Mouse (Mus musculus) limb, embryonic 12.5 days (tissue): ENCODE results near the gene Supt6. TPM values are rescaled to one million over a fixed set of nuclear protein-coding genes. Genes with fewer than 3 reads are reported as not detected.
"Not testable (repeated sequence)": the region's sequence is repeated elsewhere in the genome, so short reads cannot be mapped to it uniquely, and the experiment has no call there.

Experiments
- ATAC-seq: fragments of 200-750 bp; cut with Nextera tagmentation; 2 replicates; pipeline ENCODE4 v1.8.0; 2017; ENCODE audit warnings: low read depth, moderate TSS enrichment; ENCODE audit not compliant: insufficient number of reproducible peaks, insufficient read depth, low FRiP score, low TSS enrichment
- H3K27ac ChIP-seq: fragments of 300-500 bp; sonication (generic); 2 replicates; pipeline ENCODE4 v1.5.1; 2016; ENCODE audit warnings: mild to moderate bottlenecking, moderate library complexity
- H3K27me3 ChIP-seq: fragments of 300-500 bp; sonication (generic); 2 replicates; pipeline ENCODE4 v1.6.1; 2016; ENCODE audit warnings: mild to moderate bottlenecking, moderate library complexity
- H3K36me3 ChIP-seq: fragments of 300-500 bp; sonication (generic); 2 replicates; pipeline ENCODE4 v1.6.1; 2016; ENCODE audit warnings: mild to moderate bottlenecking, moderate library complexity
- H3K4me1 ChIP-seq: fragments of 300-500 bp; sonication (generic); replicated peaks from 2 replicates; pipeline ENCODE4 v1.6.1; 2016
- H3K4me2 ChIP-seq: fragments of 300-500 bp; sonication (generic); 2 replicates; pipeline ENCODE4 v1.6.1; 2016; ENCODE audit warnings: mild to moderate bottlenecking, moderate library complexity
- H3K4me3 ChIP-seq: fragments of 300-500 bp; sonication (generic); replicated peaks from 2 replicates; pipeline ENCODE4 v1.5.1; 2016; ENCODE audit warnings: mild to moderate bottlenecking
- H3K9ac ChIP-seq: fragments of 300-500 bp; sonication (generic); replicated peaks from 2 replicates; pipeline ENCODE4 v1.6.1; 2016; ENCODE audit warnings: mild to moderate bottlenecking, moderate library complexity
- H3K9me3 ChIP-seq: fragments of 300-500 bp; sonication (generic); 2 replicates; pipeline ENCODE4 v1.6.1; 2016; ENCODE audit warnings: mild to moderate bottlenecking, moderate library complexity
- WGBS: fragments of 180-500 bp; shearing (Covaris S2); methylation state at CpG from one replicate; pipeline ENCODE4 v1.1.7; 2016; 5-methylcytosine and 5-hydroxymethylcytosine counted together
- polyA plus RNA-seq: library from polyadenylated mRNA; unstranded; fragments of >200 nt; fragmentation: Nextera tagmentation; extraction: Ambion mirVana; gene quantifications from 2 replicates; pipeline ENCODE4 v1.2.1, GENCODE M21; 2016

Gene Supt6
- 36.8 and 42.2 TPM in 2 replicates for polyA plus RNA-seq

DNA sequence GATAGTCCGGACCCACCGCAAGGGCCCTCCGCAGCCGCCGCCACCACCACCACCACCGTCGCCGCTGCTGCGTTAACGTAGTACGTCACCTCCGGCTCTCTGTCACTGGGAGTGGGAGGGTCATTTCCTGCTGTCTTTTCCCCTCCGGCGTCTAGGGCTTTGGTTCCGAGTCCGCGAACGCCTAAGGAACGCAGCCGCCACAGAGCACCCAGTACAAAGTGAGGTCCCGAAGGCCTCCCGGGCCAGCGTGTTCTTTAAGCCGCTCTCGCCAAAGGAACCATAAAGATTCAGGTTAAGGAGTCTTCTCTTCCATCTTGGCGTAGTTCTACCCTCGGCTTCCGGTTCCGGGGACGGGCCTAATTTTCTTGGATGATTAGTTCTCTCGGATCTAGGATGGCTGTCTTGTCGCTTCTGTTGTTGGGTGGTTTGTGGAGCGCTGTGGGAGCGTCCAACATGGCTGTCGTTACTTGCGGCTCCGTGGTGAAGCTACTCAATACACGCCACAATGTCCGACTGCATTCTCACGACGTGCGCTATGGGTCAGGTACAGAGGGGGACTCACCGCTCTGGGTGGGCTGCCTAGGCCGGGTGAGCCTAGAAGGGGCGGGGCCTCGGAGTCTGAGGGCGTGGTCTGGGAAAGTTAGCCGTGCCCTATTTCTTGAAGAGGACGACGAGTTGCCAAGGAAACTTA lies at the start of gene Supt6, which contains the start of gene Sdf2:
Gene Supt6 (minus strand): TSS at position 361 of the 691 bp plus-strand sequence.
Gene Sdf2 (plus strand): TSS at position 120 of the 691 bp plus-strand sequence.
- ATAC-seq = peak; percentile 90
- Histone ChIP-seq H3K4me1 (peaks cover 33% of the 10 kb centered on the region), H3K4me3 (peak within 1 kb of the TSS; percentile 92), H3K36me3 (peaks cover 11% of the 10 kb centered on the region), H3K27me3 (no peaks in the 10 kb centered on the region), H3K4me2 (peak within 1 kb of the TSS; percentile 73), H3K27ac (peak within 1 kb of the TSS; percentile 87), H3K9me3 (no peaks in the 10 kb centered on the region), H3K9ac (peak within 1 kb of the TSS; percentile 90)
- under 1% methylated on average over 50 of the region's 50 CpGs for WGBS

DNA sequence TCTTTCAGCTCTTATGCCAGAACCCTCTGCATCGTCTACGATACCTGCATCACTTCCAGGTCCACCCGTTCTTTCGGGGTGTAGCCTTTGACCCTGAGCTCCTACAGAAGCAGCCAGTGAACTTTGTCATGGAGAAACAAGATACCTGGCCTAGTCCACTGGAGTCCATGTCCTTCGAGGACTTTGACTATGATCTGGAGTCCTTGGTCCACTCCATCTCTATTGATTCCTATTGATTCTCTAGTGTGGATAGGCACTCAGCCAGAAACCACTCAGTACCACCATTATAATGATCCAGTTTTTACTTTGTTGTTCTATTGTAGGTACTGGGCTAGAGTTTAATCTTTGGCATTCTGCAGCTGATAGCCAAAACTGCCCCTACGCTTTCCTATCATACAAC lies 48.8 kb upstream of the Supt6 start:
- H3K9ac ChIP-seq = no peak overlapping the region
- ATAC-seq = no peak
- no peak overlapping the region for H3K27ac ChIP-seq
- H3K4me2 ChIP-seq = no peak overlapping the region
- no peaks in the 10 kb centered on the region for H3K4me1 ChIP-seq
- no peaks in the 10 kb centered on the region for H3K27me3 ChIP-seq
- WGBS = 91% methylated on average over 6 of the region's 6 CpGs
- H3K9me3 ChIP-seq = no peaks in the 10 kb centered on the region
- no peak overlapping the region for H3K4me3 ChIP-seq
- H3K36me3 ChIP-seq = peaks cover 40% of the 10 kb centered on the region

DNA sequence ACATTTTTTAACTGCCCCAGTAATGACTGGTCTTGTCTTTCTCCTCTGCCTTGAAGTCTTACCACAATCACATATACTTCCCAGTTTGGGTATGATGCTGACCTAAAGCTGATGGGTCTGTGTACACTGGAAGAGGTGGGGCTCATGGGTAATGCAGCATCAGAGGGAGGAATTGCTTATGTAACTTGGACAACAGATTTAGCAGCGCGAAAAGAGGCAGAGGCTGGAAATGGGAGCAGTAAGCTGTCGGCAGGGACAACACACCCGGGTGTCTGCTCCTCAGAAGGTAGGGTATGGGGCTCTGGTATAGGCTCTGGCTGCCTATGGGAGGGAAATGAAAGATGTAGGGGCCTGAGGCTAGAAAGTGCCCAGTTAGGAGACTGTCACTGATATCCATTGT lies 44.9 kb upstream of the Supt6 start, which contains the start of gene BC030499:
Gene BC030499 (plus strand): TSS at position 188 of the 400 bp plus-strand sequence.
- H3K9me3 ChIP-seq = no peaks in the 10 kb centered on the region
- no peak within 1 kb of the TSS for H3K27ac ChIP-seq
- no peaks in the 10 kb centered on the region for H3K27me3 ChIP-seq
- no peak within 1 kb of the TSS for H3K9ac ChIP-seq
- no peak for ATAC-seq
- peaks cover 78% of the 10 kb centered on the region for H3K36me3 ChIP-seq
- H3K4me2 ChIP-seq = no peak within 1 kb of the TSS
- H3K4me1 ChIP-seq = no peaks in the 10 kb centered on the region
- WGBS = 86% methylated on average over 4 of the region's 4 CpGs
- H3K4me3 ChIP-seq = no peak within 1 kb of the TSS

DNA sequence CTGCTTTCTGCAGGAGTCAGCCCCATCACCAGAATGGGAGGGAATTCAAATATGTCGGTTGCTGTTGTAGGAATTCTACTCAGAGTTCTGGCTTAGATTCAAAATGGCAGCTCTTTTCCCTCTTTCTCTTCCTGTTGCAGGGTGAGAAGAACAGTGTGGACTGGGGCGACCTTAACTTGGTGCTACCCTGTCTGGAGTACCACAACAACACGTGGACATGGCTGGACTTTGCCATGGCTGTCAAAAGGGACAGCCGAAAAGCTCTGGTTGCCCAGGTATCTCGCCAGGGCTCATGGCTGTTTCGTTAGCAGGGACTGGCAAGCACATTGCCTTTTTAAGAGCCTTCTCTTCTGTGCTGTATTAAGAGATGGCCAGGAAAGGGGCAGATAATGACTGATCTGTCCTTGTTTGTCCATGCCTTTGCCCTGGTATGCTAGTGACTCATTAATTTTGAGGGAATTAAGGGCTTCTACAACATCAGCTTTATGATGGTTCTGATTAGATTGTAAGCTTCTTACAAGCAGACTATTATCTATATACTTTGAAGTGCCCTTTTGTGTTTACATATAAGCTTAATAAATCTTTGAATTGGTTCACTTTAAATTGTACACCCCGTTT lies 43.5 kb upstream of the Supt6 start:
- 92% methylated on average over 7 of the region's 7 CpGs for WGBS
- Histone ChIP-seq H3K27ac (no peak overlapping the region), H3K36me3 (peaks cover 92% of the 10 kb centered on the region), H3K4me2 (no peak overlapping the region), H3K9me3 (no peaks in the 10 kb centered on the region), H3K27me3 (no peaks in the 10 kb centered on the region), H3K9ac (no peak overlapping the region), H3K4me3 (no peak overlapping the region), H3K4me1 (no peaks in the 10 kb centered on the region)
- no peak for ATAC-seq

DNA sequence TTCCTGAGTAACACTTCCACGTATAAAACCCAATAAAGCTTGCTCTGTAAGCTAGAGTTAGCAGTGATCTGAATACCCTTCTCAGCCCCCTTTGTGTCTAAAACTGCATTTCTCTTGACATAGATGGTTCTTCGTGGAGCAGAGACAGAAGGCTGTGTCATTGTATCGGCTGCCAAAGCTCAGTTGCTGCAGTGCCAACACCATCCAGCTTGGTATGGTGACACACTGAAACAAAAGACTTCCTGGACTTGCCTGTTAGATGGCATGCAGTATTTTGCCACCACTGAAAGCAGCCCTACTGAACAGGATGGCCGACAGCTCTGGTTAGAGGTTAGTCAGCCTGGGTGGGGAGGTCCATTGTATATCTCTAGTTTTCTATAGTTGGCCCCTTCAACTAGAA lies 33.8 kb upstream of the Supt6 start:
- ATAC-seq = no peak
- H3K9ac ChIP-seq = no peak overlapping the region
- H3K4me2 ChIP-seq = no peak overlapping the region
- peaks cover 100% of the 10 kb centered on the region for H3K36me3 ChIP-seq
- 95% methylated on average over 4 of the region's 4 CpGs for WGBS
- no peaks in the 10 kb centered on the region for H3K9me3 ChIP-seq
- H3K27me3 ChIP-seq = no peaks in the 10 kb centered on the region
- no peaks in the 10 kb centered on the region for H3K4me1 ChIP-seq
- H3K27ac ChIP-seq = no peak overlapping the region
- no peak overlapping the region for H3K4me3 ChIP-seq

DNA sequence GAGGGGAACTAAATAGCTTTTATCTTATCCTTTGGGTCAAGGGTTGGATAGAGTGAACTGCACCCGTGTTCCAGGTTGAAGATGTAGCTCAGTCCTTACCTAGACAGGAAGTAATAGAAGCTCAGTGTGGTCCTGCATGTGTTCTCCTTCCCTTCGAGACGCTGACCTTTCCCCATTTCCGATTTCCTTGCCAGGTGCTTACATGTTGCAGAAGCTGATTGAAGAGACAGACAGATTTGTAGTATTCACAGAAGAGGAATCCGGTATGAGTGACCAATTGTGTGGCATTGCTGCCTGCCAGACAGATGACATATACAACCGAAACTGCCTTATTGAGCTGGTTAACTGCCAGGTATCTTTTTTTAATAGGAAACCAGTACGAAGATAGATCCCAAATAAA lies 33.1 kb upstream of the Supt6 start:
- no peaks in the 10 kb centered on the region for H3K9me3 ChIP-seq
- no peak for ATAC-seq
- H3K4me2 ChIP-seq = no peak overlapping the region
- no peak overlapping the region for H3K9ac ChIP-seq
- H3K27ac ChIP-seq = no peak overlapping the region
- no peaks in the 10 kb centered on the region for H3K27me3 ChIP-seq
- no peak overlapping the region for H3K4me3 ChIP-seq
- WGBS = 85% methylated on average over 7 of the region's 7 CpGs
- H3K4me1 ChIP-seq = no peaks in the 10 kb centered on the region
- H3K36me3 ChIP-seq = peaks cover 100% of the 10 kb centered on the region

DNA sequence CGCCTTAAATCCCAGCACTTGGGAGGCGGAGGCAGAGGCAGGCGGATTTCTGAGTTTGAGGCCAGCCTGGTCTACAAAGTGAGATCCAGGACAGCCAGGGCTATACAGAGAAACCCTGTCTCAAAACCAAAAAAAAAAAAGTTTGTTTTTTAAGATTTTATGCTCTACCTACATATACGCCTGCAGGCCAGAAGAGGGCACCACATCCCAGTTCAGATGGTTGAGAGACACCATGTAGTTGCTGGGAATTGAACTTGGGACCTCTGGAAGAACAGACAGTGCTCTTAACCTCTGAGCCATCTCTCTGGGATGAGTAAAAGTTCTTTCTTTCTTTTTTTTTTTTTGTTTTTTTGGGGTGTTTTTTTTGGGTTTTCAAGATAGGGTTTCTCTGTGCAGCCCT lies 30.4 kb upstream of the Supt6 start:
- H3K4me2 ChIP-seq, H3K4me1 ChIP-seq, H3K27me3 ChIP-seq, ATAC-seq, H3K27ac ChIP-seq, H3K4me3 ChIP-seq, H3K9ac ChIP-seq, H3K9me3 ChIP-seq: not testable (repeated sequence)
- WGBS = 94% methylated on average over 4 of the region's 4 CpGs
- H3K36me3 ChIP-seq = peaks cover 100% of the 10 kb centered on the region

DNA sequence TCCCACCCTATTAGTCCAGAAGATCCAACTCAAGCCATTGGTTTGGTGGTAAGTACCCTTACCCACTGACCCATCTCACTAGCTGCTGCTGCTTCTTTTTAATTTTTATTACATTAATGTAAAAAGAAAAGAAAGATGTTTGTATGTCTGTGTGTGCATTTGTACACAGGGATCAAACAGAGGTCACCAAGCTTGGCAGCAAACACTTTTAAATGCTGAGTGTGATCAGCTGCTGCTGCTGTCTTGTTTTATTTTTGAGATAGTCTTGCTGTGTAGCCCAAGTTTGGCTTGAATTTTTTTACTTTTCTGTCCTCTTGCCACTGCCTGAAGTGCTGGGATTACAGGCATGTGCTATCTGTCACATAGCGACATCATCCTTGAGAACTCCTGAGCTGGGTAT lies 29.8 kb upstream of the Supt6 start:
- no peak overlapping the region for H3K9ac ChIP-seq
- H3K4me1 ChIP-seq = no peaks in the 10 kb centered on the region
- no peak overlapping the region for H3K4me3 ChIP-seq
- peaks cover 100% of the 10 kb centered on the region for H3K36me3 ChIP-seq
- 100% methylated on average over 1 of the region's 1 CpGs for WGBS
- no peaks in the 10 kb centered on the region for H3K27me3 ChIP-seq
- no peak for ATAC-seq
- H3K4me2 ChIP-seq = no peak overlapping the region
- no peak overlapping the region for H3K27ac ChIP-seq
- H3K9me3 ChIP-seq = no peaks in the 10 kb centered on the region

DNA sequence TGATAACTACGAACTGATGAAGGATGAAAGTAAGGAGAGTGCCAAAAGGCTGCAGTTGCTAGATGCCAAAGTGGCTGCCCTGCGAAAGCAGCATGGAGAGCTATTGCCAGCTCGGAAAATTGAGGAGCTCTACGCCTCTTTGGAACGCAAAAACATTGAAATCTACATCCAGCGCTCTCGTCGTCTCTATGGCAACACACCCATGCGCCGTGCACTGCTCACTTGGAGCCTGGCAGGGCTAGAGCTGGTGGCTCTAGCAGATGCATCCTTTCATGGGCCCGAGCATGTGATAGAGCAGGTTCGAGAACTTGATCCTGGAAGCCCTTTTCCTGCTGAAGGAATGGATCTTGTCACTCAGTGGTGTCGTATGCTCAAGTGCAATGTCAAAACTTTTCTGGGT lies 26.2 kb upstream of the Supt6 start:
- Histone ChIP-seq H3K27me3 (no peaks in the 10 kb centered on the region), H3K4me2 (no peak overlapping the region)
- WGBS = 92% methylated on average over 13 of the region's 13 CpGs

DNA sequence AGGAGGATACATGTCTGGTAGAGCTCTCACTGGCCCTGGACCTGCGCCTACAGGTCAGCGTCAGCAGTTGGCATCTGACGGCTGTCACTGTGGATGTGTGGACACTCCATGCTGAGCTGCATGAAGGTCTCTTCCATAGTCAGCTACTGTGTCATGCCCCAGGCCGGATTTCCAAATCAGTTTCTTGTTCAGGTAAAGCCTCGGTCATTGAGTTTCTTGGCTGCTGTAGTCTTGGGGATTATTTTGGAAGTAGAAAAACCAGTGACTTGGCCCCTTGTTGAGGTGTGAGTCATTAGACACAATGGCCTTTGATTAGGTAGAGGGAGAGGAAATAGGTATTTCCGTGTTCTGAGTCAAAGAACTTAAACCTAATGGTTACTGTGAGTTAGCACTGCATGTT lies 19.8 kb upstream of the Supt6 start:
- H3K4me1 ChIP-seq = peaks cover 9% of the 10 kb centered on the region
- H3K9ac ChIP-seq = no peak overlapping the region
- no peaks in the 10 kb centered on the region for H3K27me3 ChIP-seq
- no peaks in the 10 kb centered on the region for H3K9me3 ChIP-seq
- H3K4me3 ChIP-seq = no peak overlapping the region
- no peak for ATAC-seq
- peaks cover 71% of the 10 kb centered on the region for H3K36me3 ChIP-seq
- H3K27ac ChIP-seq = no peak overlapping the region
- H3K4me2 ChIP-seq = no peak overlapping the region
- 93% methylated on average over 6 of the region's 6 CpGs for WGBS

More for the DNA sequence above, 26.2 kb upstream of the Supt6 start:
- H3K36me3 ChIP-seq = peaks cover 98% of the 10 kb centered on the region
- H3K4me3 ChIP-seq = no peak overlapping the region
- no peak overlapping the region for H3K27ac ChIP-seq
- ATAC-seq = no peak
- no peak overlapping the region for H3K9ac ChIP-seq
- no peaks in the 10 kb centered on the region for H3K4me1 ChIP-seq
- no peaks in the 10 kb centered on the region for H3K9me3 ChIP-seq

DNA sequence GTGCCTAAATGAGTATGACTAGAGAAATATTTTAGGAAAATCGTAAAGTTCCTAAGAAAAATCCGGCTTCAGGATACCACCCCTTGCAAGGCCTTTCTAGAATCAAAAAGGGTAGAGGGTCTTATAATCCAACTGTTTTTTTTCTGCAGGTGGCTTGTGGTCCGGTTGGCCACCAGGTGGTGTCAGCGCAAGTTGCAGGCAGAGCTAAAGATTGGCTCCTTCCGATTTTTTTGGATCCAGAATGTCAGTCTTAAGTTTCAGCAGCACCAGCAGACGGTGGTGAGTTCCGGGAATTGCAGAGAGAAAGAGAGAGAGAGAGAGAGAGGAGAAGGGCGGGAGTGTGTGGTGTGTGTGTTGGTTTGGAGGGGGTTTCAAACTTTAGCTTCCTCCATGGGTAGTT lies 16.8 kb upstream of the Supt6 start:
- 3% methylated on average over 8 of the region's 8 CpGs for WGBS
- H3K36me3 ChIP-seq = peaks cover 43% of the 10 kb centered on the region
- 0 out of 2 replicates have a peak overlapping the region, but pooled peaks have one; percentile 8 for H3K9ac ChIP-seq

More for the DNA sequence above, 16.8 kb upstream of the Supt6 start:
- no peaks in the 10 kb centered on the region for H3K9me3 ChIP-seq
- H3K4me1 ChIP-seq = peaks cover 9% of the 10 kb centered on the region
- H3K27me3 ChIP-seq = peaks cover 10% of the 10 kb centered on the region; the same call in 1 of the 2 replicates
- no peak overlapping the region for H3K27ac ChIP-seq
- peak overlapping the region; percentile 86 for H3K4me3 ChIP-seq
- ATAC-seq = no peak
- H3K4me2 ChIP-seq = peak overlapping the region; percentile 80
